Mouse (Mus musculus): ENCODE data around the gene Sh2b3. TPM values are rescaled to one million over a fixed set of nuclear protein-coding genes. Genes with fewer than 3 reads are reported as not detected.

The Sh2b3 gene
- polyA plus RNA-seq, 1 experiment from 2014 or later = 11.8 TPM

DNA sequence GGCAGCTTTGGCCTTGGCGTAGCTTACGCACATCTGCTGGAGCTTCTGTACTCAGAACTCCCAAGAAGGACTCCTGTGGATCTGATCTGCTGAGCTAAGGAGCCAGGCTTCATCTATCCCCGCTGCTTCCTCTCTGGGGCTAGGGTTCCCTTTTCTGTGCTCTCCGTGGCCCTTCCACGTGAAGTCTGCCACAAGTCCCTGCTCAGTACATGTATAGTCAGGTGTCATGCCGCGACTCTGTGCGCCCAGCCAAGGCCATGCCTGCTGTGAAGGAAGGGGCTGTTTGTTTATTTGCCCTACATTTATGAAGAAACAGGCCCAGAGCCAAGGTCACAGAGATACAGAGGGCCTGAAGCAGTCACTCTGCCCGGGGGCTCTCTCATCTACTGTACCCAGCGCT is 4.5 kb upstream of the Sh2b3 start:
- Histone ChIP-seq H3K27ac (ENCODE audit: low read depth, low read length) (no peak overlapping the region), H3K4me2 (replicated peaks; ENCODE audit: low read depth) (peak overlapping the region; percentile 80; the same call in 1 of the 2 replicates), H3K27me3 (replicated peaks; ENCODE audit: control insufficient read depth, insufficient read depth, low read length) (no peaks in the 10 kb centered on the region), H3K9me3 (ENCODE audit: control insufficient read depth) (no peaks in the 10 kb centered on the region), H3K9ac (ENCODE audit: low read depth, low read length) (no peak overlapping the region; the same call in 1 of the 2 replicates), H3K36me3 (ENCODE audit: control insufficient read depth, insufficient read depth) (no peaks in the 10 kb centered on the region), H3K4me3 (ENCODE audit: low read depth, low read length) (no peak overlapping the region), H3K4me1 (replicated peaks; ENCODE audit: control insufficient read depth, insufficient read depth, low read length) (no peaks in the 10 kb centered on the region; the same call in 1 of the 2 replicates)
- no peak for ATAC-seq
- no peak for TF ChIP-seq CTCF (IDR thresholded peaks at IDR 0.05; ENCODE audit: low read depth)
- 43% methylated on average over 10 of the region's 10 CpGs for WGBS

- Histone ChIP-seq H3K9me3 (ENCODE audit: control insufficient read depth) (no peaks in the 10 kb centered on the region), H3K4me2 (replicated peaks; ENCODE audit: low read depth) (no peak overlapping the region), H3K4me1 (replicated peaks; ENCODE audit: control insufficient read depth, insufficient read depth, low read length) (no peaks in the 10 kb centered on the region; the same call in 1 of the 2 replicates), H3K36me3 (ENCODE audit: control insufficient read depth, insufficient read depth) (no peaks in the 10 kb centered on the region), H3K27ac (ENCODE audit: low read depth, low read length) (no peak overlapping the region), H3K4me3 (ENCODE audit: low read depth, low read length) (no peak overlapping the region), H3K27me3 (replicated peaks; ENCODE audit: control insufficient read depth, insufficient read depth, low read length) (no peaks in the 10 kb centered on the region), H3K9ac (ENCODE audit: low read depth, low read length) (no peak overlapping the region)
- ATAC-seq = no peak
- WGBS = 81% methylated on average over 9 of the region's 9 CpGs
- TF ChIP-seq CTCF (IDR thresholded peaks at IDR 0.05; ENCODE audit: low read depth) = no peak
Observed at GRCm38 (mm10) chr5:121841516-121841915, 4.1 kb upstream of the Sh2b3 start.

- 23% methylated on average over 7 of the region's 7 CpGs for WGBS
Observed at GRCm38 (mm10) chr5:121839128-121839473, 1.7 kb upstream of the Sh2b3 start.

GRCm38 (mm10) chr5:121838341-121839127 is 1.1 kb upstream of the Sh2b3 start:
- Histone ChIP-seq H3K9me3 (ENCODE audit: control insufficient read depth) (no peaks in the 10 kb centered on the region), H3K27ac (ENCODE audit: low read depth, low read length) (peak overlapping the region; percentile 92), H3K4me1 (replicated peaks; ENCODE audit: control insufficient read depth, insufficient read depth, low read length) (peaks cover 6% of the 10 kb centered on the region), H3K9ac (ENCODE audit: low read depth, low read length) (peak overlapping the region; percentile 54), H3K4me2 (replicated peaks; ENCODE audit: low read depth) (peak overlapping the region; percentile 92), H3K27me3 (replicated peaks; ENCODE audit: control insufficient read depth, insufficient read depth, low read length) (no peaks in the 10 kb centered on the region), H3K36me3 (ENCODE audit: control insufficient read depth, insufficient read depth) (no peaks in the 10 kb centered on the region), H3K4me3 (ENCODE audit: low read depth, low read length) (peak overlapping the region; percentile 79)
- 2% methylated on average over 46 of the region's 46 CpGs for WGBS
- no peak; the same call in 1 of the 2 replicates for TF ChIP-seq CTCF (IDR thresholded peaks at IDR 0.05; ENCODE audit: low read depth)
- ATAC-seq = 0 out of 2 replicates have a peak, but pooled peaks have one; percentile 5

More at GRCm38 (mm10) chr5:121839128-121839473, 1.7 kb upstream of the Sh2b3 start:
- H3K27me3 ChIP-seq (replicated peaks; ENCODE audit: control insufficient read depth, insufficient read depth, low read length) = no peaks in the 10 kb centered on the region
- H3K4me1 ChIP-seq (replicated peaks; ENCODE audit: control insufficient read depth, insufficient read depth, low read length) = peaks cover 3% of the 10 kb centered on the region; the same call in 1 of the 2 replicates
- H3K9me3 ChIP-seq (ENCODE audit: control insufficient read depth) = no peaks in the 10 kb centered on the region
- ATAC-seq = no peak
- H3K36me3 ChIP-seq (ENCODE audit: control insufficient read depth, insufficient read depth) = no peaks in the 10 kb centered on the region
- H3K27ac ChIP-seq (ENCODE audit: low read depth, low read length) = peak overlapping the region; percentile 92
- peak overlapping the region; percentile 54 for H3K9ac ChIP-seq (ENCODE audit: low read depth, low read length)
- no peak for TF ChIP-seq CTCF (IDR thresholded peaks at IDR 0.05; ENCODE audit: low read depth)
- peak overlapping the region; percentile 79 for H3K4me3 ChIP-seq (ENCODE audit: low read depth, low read length)
- peak overlapping the region; percentile 92 for H3K4me2 ChIP-seq (replicated peaks; ENCODE audit: low read depth)

- H3K9ac ChIP-seq (ENCODE audit: low read depth, low read length) = peak overlapping the region; percentile 82
- H3K4me2 ChIP-seq (replicated peaks; ENCODE audit: low read depth) = peak overlapping the region; percentile 92
- no peaks in the 10 kb centered on the region for H3K36me3 ChIP-seq (ENCODE audit: control insufficient read depth, insufficient read depth)
- H3K27me3 ChIP-seq (replicated peaks; ENCODE audit: control insufficient read depth, insufficient read depth, low read length) = no peaks in the 10 kb centered on the region
- peak; percentile 40 for TF ChIP-seq CTCF (IDR thresholded peaks at IDR 0.05; ENCODE audit: low read depth)
- WGBS = under 1% methylated on average over 53 of the region's 77 CpGs
- H3K4me3 ChIP-seq (ENCODE audit: low read depth, low read length) = peak overlapping the region; percentile 79
- ATAC-seq = peak; percentile 83
- peak overlapping the region; percentile 92 for H3K27ac ChIP-seq (ENCODE audit: low read depth, low read length)
- H3K9me3 ChIP-seq (ENCODE audit: control insufficient read depth) = no peaks in the 10 kb centered on the region
- peaks cover 6% of the 10 kb centered on the region for H3K4me1 ChIP-seq (replicated peaks; ENCODE audit: control insufficient read depth, insufficient read depth, low read length)
Observed at GRCm38 (mm10) chr5:121836692-121837415, 592 bp downstream of the Sh2b3 start.
